Mouse (Mus musculus) brain, embryonic 14.5 days (tissue): ENCODE data around the gene Cbfa2t3.

Experiments used
- CTCF ChIP-seq: fragments of 200-500 bp; IDR thresholded peaks from 2 replicates; pipeline ENCODE4 v1.5.1; 2012; ENCODE audit warnings: inconsistent platforms, mild to moderate bottlenecking, moderate library complexity, borderline replicate concordance; ENCODE audit not compliant: insufficient read depth, insufficient read length; ENCODE audit errors: extremely low read depth
- POLR2A ChIP-seq: fragments of 200-500 bp; IDR thresholded peaks from 2 replicates; pipeline ENCODE4 v1.6.1; 2012; ENCODE audit warnings: mild to moderate bottlenecking, inconsistent platforms, borderline replicate concordance; ENCODE audit not compliant: poor library complexity, insufficient read depth, insufficient read length, severe bottlenecking; ENCODE audit errors: extremely low read depth

DNA sequence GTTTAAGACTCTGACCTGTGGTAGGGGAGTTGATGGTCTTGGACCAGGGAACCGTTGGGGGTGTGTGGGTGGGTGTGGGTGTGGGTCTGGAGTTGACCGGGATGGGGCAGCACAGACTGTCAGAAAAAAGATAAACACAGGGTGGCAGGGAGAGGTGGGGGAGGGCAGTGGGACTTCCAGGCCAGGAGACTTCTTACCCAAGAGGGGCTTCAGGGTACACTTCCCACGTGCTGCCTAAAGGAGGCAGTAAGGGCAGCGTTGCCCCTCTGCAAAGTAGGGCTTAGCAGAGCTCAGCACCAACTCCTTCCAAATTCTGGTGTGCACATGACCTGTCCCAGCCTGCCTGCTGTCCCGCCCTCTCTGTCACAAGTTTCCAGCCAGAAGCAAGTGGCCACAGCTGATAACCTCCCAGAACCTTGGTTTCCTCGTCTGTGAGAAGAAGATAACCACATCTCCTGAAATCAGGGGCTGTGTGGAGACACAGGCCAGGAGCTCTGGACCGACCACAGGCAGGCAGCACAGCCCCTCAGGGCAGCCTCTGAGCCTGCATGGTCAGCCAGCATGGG is 20.7 kb upstream of the Cbfa2t3 start:
- peak; percentile 31; the same call in 1 of the 2 replicates for TF ChIP-seq CTCF
- TF ChIP-seq POLR2A = no peak
